Mouse (Mus musculus): Measurements from ENCODE around the gene Zfp536.

DNA sequence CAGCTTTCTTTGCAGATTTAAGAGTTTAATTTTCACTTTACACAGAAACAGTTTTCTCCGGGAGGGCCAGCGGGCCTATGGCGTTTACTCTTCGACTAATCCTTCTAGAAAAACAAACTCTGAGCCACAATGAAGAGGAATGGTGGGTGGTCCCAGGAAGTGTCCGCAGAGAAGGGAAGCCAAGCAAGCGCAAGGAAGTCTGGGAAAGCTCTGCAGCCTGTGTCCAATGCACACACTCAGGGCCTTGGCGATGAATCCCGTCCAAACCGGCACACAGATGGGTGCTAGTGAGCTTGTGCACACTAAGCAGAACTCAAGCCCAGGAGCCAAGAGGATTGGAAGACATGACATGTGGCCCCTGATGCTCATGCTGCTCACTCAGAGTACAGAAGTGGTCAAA, 276.9 kb downstream of the Zfp536 start:
- TF ChIP-seq TCF3 (IDR thresholded peaks at IDR 0.05; ENCODE audit: insufficient read length, low read depth) (no peak), POLR2A (IDR thresholded peaks at IDR 0.05; ENCODE audit: insufficient read length, low read depth) (no peak), USF1 (IDR thresholded peaks at IDR 0.05; ENCODE audit: low read depth) (no peak), MYOG (IDR thresholded peaks at IDR 0.05; ENCODE audit: control insufficient read depth in 1 of 3, insufficient read depth in 1 of 3, insufficient read length in 2 of 3, low read depth in 2 of 3) (no peak), TCF12 (IDR thresholded peaks at IDR 0.05; ENCODE audit: insufficient read depth, poor library complexity, severe bottlenecking) (no peak)
